Mouse (Mus musculus): ENCODE data around the gene Gm21900. TPM values are rescaled to one million over a fixed set of nuclear protein-coding genes. Genes with fewer than 3 reads are reported as not detected.

The Gm21900 gene
- not detected in 2 replicates for polyA plus RNA-seq (2012; rRNA removed; ENCODE audit: low replicate concordance)

GRCm38 (mm10) chrY:10616061-10616460 is at the start of gene Gm21900:
Gene Gm21900 (plus strand): TSS chrY:10616361.

Other genes with a start within 250 kb of the Gm21900 start
- not detected in 2 replicates for gene Gm28510, start 203.6 kb upstream of the Gm21900 start, polyA plus RNA-seq (2012; rRNA removed; ENCODE audit: low replicate concordance)
- not detected in 2 replicates for gene Gm20737, start 80.3 kb upstream of the Gm21900 start, polyA plus RNA-seq (2012; rRNA removed; ENCODE audit: low replicate concordance)
- gene Gm21775, start 62.9 kb upstream of the Gm21900 start, polyA plus RNA-seq (2012; rRNA removed; ENCODE audit: low replicate concordance) = not detected in 2 replicates
- gene Gm20777, start 136.1 kb downstream of the Gm21900 start, polyA plus RNA-seq (2012; rRNA removed; ENCODE audit: low replicate concordance) = not detected in 2 replicates